Mouse (Mus musculus): ENCODE data around the gene Ubqln4. TPM values are rescaled to one million over a fixed set of nuclear protein-coding genes. Genes with fewer than 3 reads are reported as not detected.

Ubqln4 gene
- polyA plus RNA-seq, 1 experiment from 2014 or later, result 89.2 TPM

DNA sequence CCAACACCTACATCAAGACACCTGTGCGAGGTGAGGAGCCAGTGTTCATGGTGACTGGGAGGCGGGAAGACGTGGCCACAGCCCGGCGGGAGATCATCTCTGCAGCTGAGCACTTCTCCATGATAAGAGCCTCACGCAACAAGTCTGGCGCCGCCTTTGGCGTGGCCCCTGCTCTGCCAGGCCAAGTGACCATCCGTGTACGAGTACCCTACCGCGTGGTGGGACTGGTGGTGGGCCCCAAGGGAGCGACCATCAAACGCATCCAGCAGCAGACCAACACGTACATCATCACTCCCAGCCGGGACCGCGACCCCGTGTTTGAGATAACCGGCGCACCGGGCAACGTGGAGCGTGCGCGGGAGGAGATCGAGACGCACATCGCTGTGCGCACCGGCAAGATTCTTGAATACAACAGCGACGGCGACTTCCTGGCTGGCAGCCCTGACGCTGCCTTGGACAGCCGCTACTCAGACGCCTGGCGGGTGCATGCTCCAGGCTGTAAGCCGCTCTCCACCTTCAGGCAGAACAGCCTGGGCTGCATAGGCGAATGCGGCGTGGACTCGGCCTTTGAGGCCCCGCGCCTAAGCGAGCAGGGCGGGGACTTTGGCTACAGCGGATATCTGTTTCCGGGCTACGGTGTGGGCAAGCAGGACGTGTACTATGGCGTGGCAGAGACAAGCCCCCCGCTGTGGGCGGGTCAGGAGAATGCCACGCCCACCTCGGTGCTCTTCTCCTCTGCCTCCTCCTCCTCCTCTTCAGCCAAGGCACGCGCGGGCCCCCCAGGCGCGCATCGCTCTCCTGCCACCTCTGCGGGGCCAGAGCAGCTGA is 17.2 kb upstream of the Ubqln4 start:
- DNase-seq (ENCODE audit: low spot score) (peak; percentile 87), ATAC-seq (replicated peaks; ENCODE audit: low FRiP score) (no peak)
- WGBS, result 8% methylated on average over 60 of the region's 64 CpGs
- Histone ChIP-seq H3K4me3 (ENCODE audit: low read depth, low read length) (peak overlapping the region; percentile 96), H3K4me1 (replicated peaks; ENCODE audit: control insufficient read depth, insufficient read depth, low read length) (peaks cover 48% of the 10 kb centered on the region), H3K36me3 (ENCODE audit: control insufficient read depth, insufficient read depth, low read length) (peaks cover 10% of the 10 kb centered on the region), H3K9ac (ENCODE audit: low read length) (peak overlapping the region; percentile 100), H3K4me2 (ENCODE audit: low read depth, low read length, severe bottlenecking) (peak overlapping the region; percentile 91), H3K27ac (ENCODE audit: low read depth, low read length) (peak overlapping the region; percentile 57; the same call in 1 of the 2 replicates), H3K9me3 (ENCODE audit: control insufficient read depth, low read length) (no peaks in the 10 kb centered on the region), H3K27me3 (ENCODE audit: control insufficient read depth, insufficient read depth, low read length) (no peaks in the 10 kb centered on the region)

DNA sequence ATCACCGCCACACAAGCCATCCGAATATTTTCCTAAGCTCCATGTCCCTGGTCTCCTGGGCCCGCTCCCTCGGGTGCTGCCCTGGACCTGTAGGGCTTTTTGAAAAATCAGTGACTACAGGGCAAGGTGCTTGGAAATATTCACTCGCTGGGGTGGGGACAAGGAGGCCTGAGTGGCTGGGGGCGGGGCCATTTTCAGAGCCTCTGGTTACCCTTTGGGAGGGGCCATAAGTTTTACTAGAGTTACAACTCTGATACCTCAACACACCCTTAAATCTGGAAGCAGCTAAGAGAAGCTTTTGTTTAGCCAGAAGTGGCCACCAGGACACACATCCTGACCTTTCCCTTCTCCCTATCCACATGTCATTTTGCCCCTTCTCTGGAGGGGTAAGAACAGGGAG is 16.4 kb upstream of the Ubqln4 start:
- Histone ChIP-seq H3K9me3 (ENCODE audit: control insufficient read depth, low read length) (no peaks in the 10 kb centered on the region), H3K27me3 (ENCODE audit: control insufficient read depth, insufficient read depth, low read length) (no peaks in the 10 kb centered on the region), H3K4me2 (ENCODE audit: low read depth, low read length, severe bottlenecking) (peak overlapping the region; percentile 91), H3K4me1 (replicated peaks; ENCODE audit: control insufficient read depth, insufficient read depth, low read length) (peaks cover 48% of the 10 kb centered on the region), H3K9ac (ENCODE audit: low read length) (peak overlapping the region; percentile 100; the same call in 1 of the 2 replicates), H3K4me3 (ENCODE audit: low read depth, low read length) (peak overlapping the region; percentile 96), H3K36me3 (ENCODE audit: control insufficient read depth, insufficient read depth, low read length) (peaks cover 10% of the 10 kb centered on the region), H3K27ac (ENCODE audit: low read depth, low read length) (no peak overlapping the region)
- ATAC-seq (replicated peaks; ENCODE audit: low FRiP score) (no peak), DNase-seq (ENCODE audit: low spot score) (no peak)
- WGBS, result 57% methylated on average over 6 of the region's 6 CpGs

DNA sequence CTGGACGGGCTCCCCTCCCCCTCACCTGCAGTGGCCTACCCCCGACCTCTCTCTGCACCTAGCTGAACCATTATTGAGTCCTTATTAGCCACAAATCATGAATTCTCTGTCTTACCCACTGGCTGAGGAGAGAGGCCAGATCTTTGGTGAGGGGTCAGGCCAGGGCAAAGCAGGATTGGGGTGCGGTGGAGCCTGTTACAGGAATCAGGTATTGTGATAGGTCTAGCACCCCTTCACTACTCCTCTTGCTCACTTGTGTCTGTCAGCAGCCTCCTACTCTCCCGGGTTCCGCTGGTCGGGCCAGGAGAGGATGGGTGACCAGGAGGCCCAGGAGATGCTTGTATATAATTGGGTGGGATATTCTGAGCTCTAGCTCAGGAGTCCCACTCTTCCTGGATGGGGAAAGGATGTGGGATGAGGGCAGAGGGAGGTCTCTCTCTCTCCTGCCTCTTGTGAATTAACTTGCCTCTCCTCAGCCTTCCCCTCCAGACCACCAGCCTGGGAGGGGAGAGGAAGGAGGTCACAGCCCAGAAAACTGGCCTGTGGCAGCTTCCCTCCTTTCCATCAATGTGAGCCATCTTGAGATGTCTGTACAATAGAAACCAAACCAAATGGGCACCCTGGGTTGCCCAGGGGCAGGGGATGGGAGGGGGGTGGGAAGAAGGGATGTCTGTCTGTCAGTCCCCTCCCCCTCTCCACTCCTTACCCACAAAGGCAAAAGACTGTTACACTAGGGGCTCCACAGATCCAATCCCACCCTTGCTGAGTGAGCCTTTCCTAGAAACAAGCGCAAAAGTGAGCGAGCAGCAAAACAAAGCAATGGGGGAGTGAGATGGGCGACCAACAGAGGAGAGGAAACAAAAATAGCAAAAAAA is 15.1 kb upstream of the Ubqln4 start:
- Histone ChIP-seq H3K4me2 (ENCODE audit: low read depth, low read length, severe bottlenecking) (peak overlapping the region; percentile 36), H3K9me3 (ENCODE audit: control insufficient read depth, low read length) (no peaks in the 10 kb centered on the region), H3K36me3 (ENCODE audit: control insufficient read depth, insufficient read depth, low read length) (peaks cover 10% of the 10 kb centered on the region), H3K9ac (ENCODE audit: low read length) (peak overlapping the region; percentile 49), H3K4me3 (ENCODE audit: low read depth, low read length) (peak overlapping the region; percentile 8), H3K4me1 (replicated peaks; ENCODE audit: control insufficient read depth, insufficient read depth, low read length) (peaks cover 50% of the 10 kb centered on the region), H3K27ac (ENCODE audit: low read depth, low read length) (peak overlapping the region; percentile 81), H3K27me3 (ENCODE audit: control insufficient read depth, insufficient read depth, low read length) (no peaks in the 10 kb centered on the region)
- DNase-seq (ENCODE audit: low spot score), result peak; percentile 67
- WGBS, result 9% methylated on average over 9 of the region's 9 CpGs
- peak; percentile 6; the same call in 1 of the 2 replicates for ATAC-seq (replicated peaks; ENCODE audit: low FRiP score)

DNA sequence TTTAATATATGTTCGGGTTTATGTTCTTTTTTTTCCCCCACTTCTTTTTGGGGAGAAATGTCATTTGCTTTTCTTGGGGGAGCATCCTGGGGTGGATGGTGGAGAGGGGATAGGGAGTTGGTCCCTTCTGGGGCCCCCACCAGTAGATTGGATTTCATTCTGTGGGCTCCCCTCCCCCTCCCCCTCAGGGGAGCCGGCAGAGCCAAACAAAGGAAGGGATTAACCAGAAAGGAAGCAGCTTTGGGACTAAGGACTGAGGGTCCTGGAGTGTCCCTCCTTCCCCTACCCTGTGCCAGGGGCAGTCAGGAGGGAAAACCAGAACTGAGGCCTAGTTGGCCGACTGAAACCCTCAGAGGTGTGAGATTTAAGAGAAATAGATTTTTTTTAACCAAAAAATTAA is 14.2 kb upstream of the Ubqln4 start:
- Histone ChIP-seq H3K9me3 (ENCODE audit: control insufficient read depth, low read length) (no peaks in the 10 kb centered on the region), H3K4me3 (ENCODE audit: low read depth, low read length) (peak overlapping the region; percentile 8; the same call in 1 of the 2 replicates), H3K4me1 (replicated peaks; ENCODE audit: control insufficient read depth, insufficient read depth, low read length) (peaks cover 50% of the 10 kb centered on the region), H3K4me2 (ENCODE audit: low read depth, low read length, severe bottlenecking) (peak overlapping the region; percentile 32), H3K36me3 (ENCODE audit: control insufficient read depth, insufficient read depth, low read length) (peaks cover 10% of the 10 kb centered on the region), H3K9ac (ENCODE audit: low read length) (peak overlapping the region; percentile 9; the same call in 1 of the 2 replicates), H3K27me3 (ENCODE audit: control insufficient read depth, insufficient read depth, low read length) (no peaks in the 10 kb centered on the region), H3K27ac (ENCODE audit: low read depth, low read length) (peak overlapping the region; percentile 70)
- DNase-seq (ENCODE audit: low spot score) (peak; percentile 83), ATAC-seq (replicated peaks; ENCODE audit: low FRiP score) (peak; percentile 66)
- under 1% methylated on average over 3 of the region's 3 CpGs for WGBS

DNA sequence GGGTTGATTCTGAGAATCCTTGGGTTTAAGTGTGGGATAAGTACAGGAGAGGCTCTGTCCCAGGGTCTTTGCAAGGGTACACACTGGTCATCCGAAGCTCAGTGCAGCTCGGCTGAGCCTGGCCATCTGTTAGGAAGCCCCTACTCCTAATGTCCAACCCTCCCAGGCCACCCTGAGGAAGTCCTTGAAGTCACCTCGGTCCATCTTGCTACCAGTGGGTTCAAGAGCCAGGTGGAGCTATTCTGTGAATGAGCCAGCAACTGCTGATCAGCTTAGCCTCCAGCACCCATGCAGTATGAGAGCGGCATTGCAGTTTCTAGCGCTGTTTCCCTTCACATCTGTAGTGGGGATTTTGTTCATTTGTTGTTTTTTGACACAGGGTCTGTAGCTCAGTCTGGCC is 13.5 kb upstream of the Ubqln4 start:
- peak; percentile 53 for DNase-seq (ENCODE audit: low spot score)
- peak overlapping the region; percentile 9 for H3K9ac ChIP-seq (ENCODE audit: low read length)
- H3K36me3 ChIP-seq (ENCODE audit: control insufficient read depth, insufficient read depth, low read length), result peaks cover 10% of the 10 kb centered on the region
- H3K4me3 ChIP-seq (ENCODE audit: low read depth, low read length), result no peak overlapping the region
- WGBS, result 48% methylated on average over 5 of the region's 5 CpGs
- H3K4me1 ChIP-seq (replicated peaks; ENCODE audit: control insufficient read depth, insufficient read depth, low read length), result peaks cover 46% of the 10 kb centered on the region
- H3K27me3 ChIP-seq (ENCODE audit: control insufficient read depth, insufficient read depth, low read length), result no peaks in the 10 kb centered on the region
- peak overlapping the region; percentile 8; the same call in 1 of the 2 replicates for H3K4me2 ChIP-seq (ENCODE audit: low read depth, low read length, severe bottlenecking)
- peak overlapping the region; percentile 70; the same call in 1 of the 2 replicates for H3K27ac ChIP-seq (ENCODE audit: low read depth, low read length)
- ATAC-seq (replicated peaks; ENCODE audit: low FRiP score), result no peak
- no peaks in the 10 kb centered on the region for H3K9me3 ChIP-seq (ENCODE audit: control insufficient read depth, low read length)

DNA sequence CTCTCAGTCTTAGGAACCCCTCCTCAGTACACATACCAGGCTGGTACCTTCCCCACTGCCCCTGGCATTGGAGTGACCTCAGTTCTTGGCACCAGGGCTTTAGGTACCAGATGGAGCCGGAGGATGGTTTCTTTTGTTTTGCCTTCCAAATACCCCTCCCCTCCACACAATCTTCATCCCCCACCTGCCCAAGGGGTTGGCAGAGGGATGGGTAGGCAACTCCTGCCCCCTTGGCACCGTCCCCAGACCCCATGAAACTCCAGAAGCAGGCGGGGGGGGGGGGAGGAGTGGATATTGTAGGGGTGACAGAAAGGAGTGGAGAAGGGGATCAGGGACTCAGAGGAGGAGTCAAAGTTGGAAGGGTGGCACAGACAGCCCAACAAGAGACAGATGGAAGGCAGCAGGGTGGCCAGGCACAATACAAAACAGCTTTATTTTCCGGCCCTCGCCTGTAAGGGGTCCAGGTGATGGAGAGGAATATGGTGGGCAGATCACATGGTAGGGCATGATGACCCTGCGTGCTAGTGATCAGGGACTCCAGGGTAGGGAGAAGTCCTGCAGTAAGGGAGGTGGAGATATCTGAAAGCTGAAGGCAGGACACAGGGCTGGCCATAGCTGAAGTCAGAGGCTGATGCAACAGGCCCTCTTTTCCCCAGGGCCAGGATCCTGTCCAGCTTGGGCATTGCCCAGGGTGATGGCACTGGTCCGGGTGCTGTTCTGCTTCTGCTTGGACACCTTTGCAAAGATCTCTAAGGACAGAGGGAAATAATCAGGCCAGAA is 11.7 kb upstream of the Ubqln4 start:
- Histone ChIP-seq H3K4me2 (ENCODE audit: low read depth, low read length, severe bottlenecking) (no peak overlapping the region), H3K9me3 (ENCODE audit: control insufficient read depth, low read length) (no peaks in the 10 kb centered on the region), H3K27me3 (ENCODE audit: control insufficient read depth, insufficient read depth, low read length) (no peaks in the 10 kb centered on the region), H3K4me1 (replicated peaks; ENCODE audit: control insufficient read depth, insufficient read depth, low read length) (peaks cover 28% of the 10 kb centered on the region), H3K36me3 (ENCODE audit: control insufficient read depth, insufficient read depth, low read length) (peaks cover 5% of the 10 kb centered on the region), H3K4me3 (ENCODE audit: low read depth, low read length) (no peak overlapping the region), H3K9ac (ENCODE audit: low read length) (no peak overlapping the region), H3K27ac (ENCODE audit: low read depth, low read length) (peak overlapping the region; percentile 31; the same call in 1 of the 2 replicates)
- peak; percentile 58 for DNase-seq (ENCODE audit: low spot score)
- 69% methylated on average over 7 of the region's 7 CpGs for WGBS
- ATAC-seq (replicated peaks; ENCODE audit: low FRiP score), result no peak

DNA sequence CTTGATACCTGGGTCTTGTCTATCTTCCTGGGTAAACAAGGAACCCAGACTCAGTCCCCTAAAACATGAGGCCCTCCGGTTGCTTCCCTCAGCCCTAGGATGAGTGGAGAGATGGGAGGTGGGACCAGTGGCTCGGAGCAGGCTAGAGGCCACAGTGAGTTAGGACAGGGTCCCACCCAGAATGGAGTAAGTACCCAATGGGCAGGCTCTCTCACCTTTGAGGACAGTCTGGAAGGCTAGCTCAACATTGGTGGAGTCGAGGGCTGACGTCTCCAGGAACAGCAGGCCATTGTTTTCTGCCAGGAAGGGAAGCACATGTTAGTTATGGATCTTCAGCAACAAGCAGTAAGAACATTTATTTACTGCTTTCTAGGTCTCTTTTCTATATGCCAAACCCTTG is 11.1 kb upstream of the Ubqln4 start:
- no peak for ATAC-seq (replicated peaks; ENCODE audit: low FRiP score)
- Histone ChIP-seq H3K4me1 (replicated peaks; ENCODE audit: control insufficient read depth, insufficient read depth, low read length) (peaks cover 22% of the 10 kb centered on the region), H3K27ac (ENCODE audit: low read depth, low read length) (peak overlapping the region; percentile 18; the same call in 1 of the 2 replicates)

DNA sequence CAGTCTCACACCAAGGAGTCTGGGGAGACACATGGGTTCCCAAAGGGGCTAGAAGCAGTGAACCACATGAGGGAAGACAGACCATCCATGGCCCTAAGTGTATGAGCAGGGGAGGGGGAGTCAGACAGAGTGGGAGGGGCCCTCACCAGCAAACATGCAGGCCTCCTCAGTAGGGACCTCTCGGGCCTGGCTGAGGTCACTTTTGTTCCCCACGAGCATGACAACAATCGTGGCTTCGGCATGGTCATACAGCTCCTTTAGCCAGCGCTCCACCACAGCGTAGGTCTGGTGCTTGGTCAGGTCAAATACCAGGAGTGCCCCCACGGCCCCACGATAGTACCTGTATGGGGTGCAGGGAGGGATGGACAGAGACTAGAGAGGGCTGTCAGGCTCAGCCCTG is 10.4 kb upstream of the Ubqln4 start:
- Histone ChIP-seq H3K4me3 (ENCODE audit: low read depth, low read length) (no peak overlapping the region), H3K9me3 (ENCODE audit: control insufficient read depth, low read length) (no peaks in the 10 kb centered on the region), H3K27me3 (ENCODE audit: control insufficient read depth, insufficient read depth, low read length) (no peaks in the 10 kb centered on the region), H3K4me2 (ENCODE audit: low read depth, low read length, severe bottlenecking) (no peak overlapping the region), H3K9ac (ENCODE audit: low read length) (no peak overlapping the region), H3K27ac (ENCODE audit: low read depth, low read length) (no peak overlapping the region), H3K4me1 (replicated peaks; ENCODE audit: control insufficient read depth, insufficient read depth, low read length) (peaks cover 15% of the 10 kb centered on the region), H3K36me3 (ENCODE audit: control insufficient read depth, insufficient read depth, low read length) (peaks cover 3% of the 10 kb centered on the region; the same call in 1 of the 2 replicates)
- ATAC-seq (replicated peaks; ENCODE audit: low FRiP score), result no peak
- whole genome bisulfite sequencing, result 85% methylated on average over 8 of the region's 8 CpGs
- DNase-seq (ENCODE audit: low spot score), result peak; percentile 51

More for the DNA sequence above, 11.1 kb upstream of the Ubqln4 start:
- Histone ChIP-seq H3K4me3 (ENCODE audit: low read depth, low read length) (no peak overlapping the region), H3K9me3 (ENCODE audit: control insufficient read depth, low read length) (no peaks in the 10 kb centered on the region), H3K4me2 (ENCODE audit: low read depth, low read length, severe bottlenecking) (no peak overlapping the region), H3K9ac (ENCODE audit: low read length) (no peak overlapping the region), H3K27me3 (ENCODE audit: control insufficient read depth, insufficient read depth, low read length) (no peaks in the 10 kb centered on the region), H3K36me3 (ENCODE audit: control insufficient read depth, insufficient read depth, low read length) (peaks cover 3% of the 10 kb centered on the region; the same call in 1 of the 2 replicates)
- DNase-seq (ENCODE audit: low spot score), result peak; percentile 49
- WGBS, result 69% methylated on average over 4 of the region's 4 CpGs

Measured in forebrain, embryonic 11.5 days (tissue).